11 mouse cellular contexts compared by ENCODE assay signal in the genomic region with DNA sequence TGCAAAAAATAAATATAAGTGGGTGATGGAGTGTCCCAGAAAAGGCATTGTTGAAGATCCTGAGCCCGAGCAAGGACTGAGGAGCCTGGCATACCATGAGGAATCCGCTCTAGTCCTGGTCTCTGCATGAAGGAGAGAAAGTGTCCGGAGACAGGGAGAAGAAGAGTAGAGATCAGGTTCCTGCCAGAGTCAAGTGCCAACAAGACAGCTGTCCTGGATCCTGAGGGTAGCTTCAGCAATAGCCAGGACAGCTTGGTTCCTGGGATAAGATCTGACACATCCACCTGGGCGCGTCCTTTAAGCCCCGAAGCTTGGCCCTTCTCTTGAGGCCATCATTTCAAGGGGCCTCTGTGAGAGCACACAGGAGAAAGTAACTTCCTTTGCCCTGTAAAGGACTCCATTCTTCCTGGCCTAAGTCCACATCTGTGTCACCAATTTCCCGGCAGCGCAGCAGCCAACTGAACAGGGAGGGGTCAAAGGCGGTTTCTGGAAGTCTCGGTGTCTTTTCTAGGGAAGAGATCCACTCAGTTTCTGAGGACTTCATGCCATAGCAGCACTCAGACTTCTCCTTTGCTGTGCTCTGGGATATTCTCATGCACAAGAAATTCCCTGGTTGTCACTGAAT.
"Had no signal": no experiment of that assay in that cellular context is flagged by ENCODE, and none has a peak within 500 bp of the region (broad histone marks: within the 10 kb centered on the region; RNA-seq: fewer than 3 reads in every experiment).

No protein-coding gene starts in this region.

- H3K4me3 ChIP-seq: limb, embryonic 13.5 days; megakaryocyte, embryonic 14.5 days; midbrain, embryonic 12.5 days had no signal

- DNase-seq: left cerebral cortex, postnatal 4 days; lung, adult 2 months; right cerebral cortex, postnatal 14 days; thymus, postnatal 36 days had no signal

- H3K4me1 ChIP-seq: limb, embryonic 13.5 days; midbrain, embryonic 12.5 days had no signal

- H3K27ac ChIP-seq: limb, embryonic 13.5 days; liver, embryonic 14.5 days; macrophage; midbrain, embryonic 12.5 days had no signal

- H3K27me3 ChIP-seq: limb, embryonic 13.5 days; midbrain, embryonic 12.5 days had no signal

- ATAC-seq: intestine, embryonic 16.5 days; lung, postnatal 0 days had no signal

- H3K36me3 ChIP-seq: limb, embryonic 13.5 days; midbrain, embryonic 12.5 days had no signal

- H3K9ac ChIP-seq: limb, embryonic 13.5 days; liver, embryonic 14.5 days; midbrain, embryonic 12.5 days had no signal

- H3K4me2 ChIP-seq: limb, embryonic 13.5 days; midbrain, embryonic 12.5 days had no signal
